Mouse (Mus musculus): Measurements from ENCODE around the gene Clstn1. TPM values are rescaled to one million over a fixed set of nuclear protein-coding genes. Genes with fewer than 3 reads are reported as not detected.
A peak's percentile ranks its signal among the peaks of the same experiment; 100 is the strongest.

Clstn1 gene
- polyA plus RNA-seq, 1 experiment from 2014 or later: 38.9 TPM

GRCm38 (mm10) chr4:149600130-149600529, 13.9 kb downstream of the Clstn1 start:
- H3K4me3 ChIP-seq: no peak overlapping the region
- no peak overlapping the region for H3K9ac ChIP-seq
- H3K9me3 ChIP-seq (replicated peaks): peaks cover 3% of the 10 kb centered on the region; the same call in 1 of the 2 replicates
- ATAC-seq (ENCODE audit: insufficient number of reproducible peaks, low FRiP score): no peak
- H3K27me3 ChIP-seq (replicated peaks): peaks cover 5% of the 10 kb centered on the region; the same call in 1 of the 2 replicates
- no peak overlapping the region for H3K4me2 ChIP-seq
- H3K4me1 ChIP-seq (replicated peaks): peaks cover 23% of the 10 kb centered on the region
- 73% methylated on average over 4 of the region's 4 CpGs for WGBS
- no peak overlapping the region for H3K27ac ChIP-seq (ENCODE audit: poor library complexity, severe bottlenecking)
- H3K36me3 ChIP-seq: no peaks in the 10 kb centered on the region

- H3K9ac ChIP-seq: no peak overlapping the region
- peaks cover 23% of the 10 kb centered on the region for H3K4me1 ChIP-seq (replicated peaks)
- peak overlapping the region; percentile 23; the same call in 1 of the 2 replicates for H3K4me2 ChIP-seq
- peaks cover 15% of the 10 kb centered on the region; the same call in 1 of the 2 replicates for H3K27me3 ChIP-seq (replicated peaks)
- no peaks in the 10 kb centered on the region for H3K36me3 ChIP-seq
- no peak overlapping the region for H3K27ac ChIP-seq (ENCODE audit: poor library complexity, severe bottlenecking)
- H3K4me3 ChIP-seq: no peak overlapping the region
- 20% methylated on average over 4 of the region's 4 CpGs for WGBS
- peaks cover 3% of the 10 kb centered on the region; the same call in 1 of the 2 replicates for H3K9me3 ChIP-seq (replicated peaks)
- 0 out of 2 replicates have a peak, but pooled peaks have one; percentile 19 for ATAC-seq (ENCODE audit: insufficient number of reproducible peaks, low FRiP score)
Measured at GRCm38 (mm10) chr4:149601484-149601883, 15.2 kb downstream of the Clstn1 start.

DNA sequence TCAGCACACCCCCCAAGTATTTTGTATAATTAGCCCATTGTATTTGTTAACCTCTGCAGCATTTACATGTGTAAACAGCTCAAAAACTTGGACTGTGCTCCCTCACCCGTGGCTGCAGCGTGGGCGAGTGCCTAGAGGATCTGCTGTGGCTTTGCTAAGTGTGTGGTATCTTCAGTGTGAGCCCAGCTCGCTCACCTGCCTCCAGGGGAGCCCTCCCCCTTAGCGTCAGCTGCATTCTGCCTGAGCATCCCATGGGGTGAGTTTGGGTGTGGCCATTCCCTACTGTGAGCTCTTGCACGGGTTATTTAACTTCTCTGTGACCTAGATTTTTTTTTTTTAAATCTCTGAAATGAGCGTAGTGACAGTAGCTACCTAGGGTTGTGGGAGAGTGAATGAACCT, 16.0 kb downstream of the Clstn1 start:
- Histone ChIP-seq H3K4me1 (replicated peaks) (peaks cover 30% of the 10 kb centered on the region), H3K4me2 (no peak overlapping the region), H3K36me3 (no peaks in the 10 kb centered on the region), H3K4me3 (no peak overlapping the region), H3K27ac (ENCODE audit: poor library complexity, severe bottlenecking) (no peak overlapping the region), H3K9ac (no peak overlapping the region), H3K27me3 (replicated peaks) (peaks cover 15% of the 10 kb centered on the region; the same call in 1 of the 2 replicates), H3K9me3 (replicated peaks) (peaks cover 3% of the 10 kb centered on the region; the same call in 1 of the 2 replicates)
- WGBS: 62% methylated on average over 7 of the region's 7 CpGs
- no peak for ATAC-seq (ENCODE audit: insufficient number of reproducible peaks, low FRiP score)

GRCm38 (mm10) chr4:149603860-149604259, 17.6 kb downstream of the Clstn1 start:
- peaks cover 15% of the 10 kb centered on the region; the same call in 1 of the 2 replicates for H3K27me3 ChIP-seq (replicated peaks)
- peaks cover 3% of the 10 kb centered on the region; the same call in 1 of the 2 replicates for H3K9me3 ChIP-seq (replicated peaks)
- WGBS: 57% methylated on average over 1 of the region's 1 CpGs
- H3K4me1 ChIP-seq (replicated peaks): peaks cover 43% of the 10 kb centered on the region
- no peak overlapping the region for H3K4me2 ChIP-seq
- no peaks in the 10 kb centered on the region for H3K36me3 ChIP-seq
- H3K4me3 ChIP-seq: no peak overlapping the region
- no peak for ATAC-seq (ENCODE audit: insufficient number of reproducible peaks, low FRiP score)
- no peak overlapping the region for H3K27ac ChIP-seq (ENCODE audit: poor library complexity, severe bottlenecking)
- H3K9ac ChIP-seq: no peak overlapping the region

- ATAC-seq (ENCODE audit: insufficient number of reproducible peaks, low FRiP score): no peak
- H3K4me1 ChIP-seq (replicated peaks): peaks cover 48% of the 10 kb centered on the region
- no peak overlapping the region for H3K9ac ChIP-seq
- H3K9me3 ChIP-seq (replicated peaks): peaks cover 3% of the 10 kb centered on the region; the same call in 1 of the 2 replicates
- 72% methylated on average over 3 of the region's 3 CpGs for WGBS
- no peak overlapping the region for H3K4me2 ChIP-seq
- no peaks in the 10 kb centered on the region for H3K36me3 ChIP-seq
- no peak overlapping the region for H3K4me3 ChIP-seq
- peaks cover 13% of the 10 kb centered on the region; the same call in 1 of the 2 replicates for H3K27me3 ChIP-seq (replicated peaks)
- H3K27ac ChIP-seq (ENCODE audit: poor library complexity, severe bottlenecking): no peak overlapping the region
Measured at GRCm38 (mm10) chr4:149604518-149604917, 18.2 kb downstream of the Clstn1 start.

GRCm38 (mm10) chr4:149606056-149606455, 19.8 kb downstream of the Clstn1 start:
- no peak overlapping the region for H3K4me2 ChIP-seq
- no peak overlapping the region for H3K27ac ChIP-seq (ENCODE audit: poor library complexity, severe bottlenecking)
- 72% methylated on average over 18 of the region's 18 CpGs for WGBS
- no peak overlapping the region for H3K9ac ChIP-seq
- ATAC-seq (ENCODE audit: insufficient number of reproducible peaks, low FRiP score): no peak
- H3K36me3 ChIP-seq: no peaks in the 10 kb centered on the region
- peaks cover 3% of the 10 kb centered on the region; the same call in 1 of the 2 replicates for H3K9me3 ChIP-seq (replicated peaks)
- H3K4me1 ChIP-seq (replicated peaks): peaks cover 40% of the 10 kb centered on the region
- H3K27me3 ChIP-seq (replicated peaks): peaks cover 12% of the 10 kb centered on the region; the same call in 1 of the 2 replicates
- H3K4me3 ChIP-seq: no peak overlapping the region

DNA sequence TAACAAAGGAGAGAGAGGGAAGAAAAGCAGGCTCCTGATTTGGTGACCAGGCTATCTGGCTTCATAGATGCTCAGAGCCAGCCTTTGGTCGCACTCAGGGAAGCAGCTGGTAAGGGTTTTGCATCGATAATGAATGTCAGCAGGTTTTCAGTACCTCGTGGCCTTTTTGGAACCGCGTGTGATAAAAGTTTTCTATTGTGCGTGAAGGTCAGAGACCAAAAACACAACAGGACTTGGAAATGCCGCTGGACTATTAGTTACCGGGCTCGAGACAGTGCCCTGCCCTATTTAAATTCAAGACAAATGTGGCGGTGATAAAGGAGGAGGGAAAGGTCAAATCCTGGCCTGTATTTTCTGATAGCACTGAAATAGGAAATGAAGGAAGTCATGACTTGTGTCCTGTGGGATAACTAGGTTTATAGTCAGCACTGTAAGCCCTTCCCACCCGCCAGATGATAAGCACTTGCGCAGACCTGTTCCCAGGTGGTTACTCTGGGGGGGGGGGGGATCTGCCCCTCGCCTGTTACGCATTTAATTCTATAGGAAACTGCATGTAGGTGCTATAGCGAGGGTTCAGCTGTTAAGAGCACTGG, 20.6 kb downstream of the Clstn1 start:
- H3K27ac ChIP-seq (ENCODE audit: poor library complexity, severe bottlenecking): no peak overlapping the region
- H3K4me1 ChIP-seq (replicated peaks): peaks cover 34% of the 10 kb centered on the region
- no peak overlapping the region for H3K9ac ChIP-seq
- WGBS: 42% methylated on average over 15 of the region's 15 CpGs
- peaks cover 3% of the 10 kb centered on the region; the same call in 1 of the 2 replicates for H3K9me3 ChIP-seq (replicated peaks)
- H3K27me3 ChIP-seq (replicated peaks): peaks cover 12% of the 10 kb centered on the region; the same call in 1 of the 2 replicates
- H3K4me2 ChIP-seq: peak overlapping the region; percentile 6; the same call in 1 of the 2 replicates
- no peak for ATAC-seq (ENCODE audit: insufficient number of reproducible peaks, low FRiP score)
- H3K4me3 ChIP-seq: no peak overlapping the region
- no peaks in the 10 kb centered on the region for H3K36me3 ChIP-seq

GRCm38 (mm10) chr4:149607591-149608308, 21.5 kb downstream of the Clstn1 start:
- peak; percentile 43; the same call in 1 of the 2 replicates for ATAC-seq (ENCODE audit: insufficient number of reproducible peaks, low FRiP score)
- H3K9me3 ChIP-seq (replicated peaks): peaks cover 3% of the 10 kb centered on the region; the same call in 1 of the 2 replicates
- H3K4me2 ChIP-seq: no peak overlapping the region
- H3K27me3 ChIP-seq (replicated peaks): peaks cover 12% of the 10 kb centered on the region; the same call in 1 of the 2 replicates
- no peaks in the 10 kb centered on the region for H3K36me3 ChIP-seq
- no peak overlapping the region for H3K9ac ChIP-seq
- 38% methylated on average over 20 of the region's 20 CpGs for WGBS
- H3K4me1 ChIP-seq (replicated peaks): peaks cover 27% of the 10 kb centered on the region
- no peak overlapping the region for H3K27ac ChIP-seq (ENCODE audit: poor library complexity, severe bottlenecking)
- no peak overlapping the region for H3K4me3 ChIP-seq

DNA sequence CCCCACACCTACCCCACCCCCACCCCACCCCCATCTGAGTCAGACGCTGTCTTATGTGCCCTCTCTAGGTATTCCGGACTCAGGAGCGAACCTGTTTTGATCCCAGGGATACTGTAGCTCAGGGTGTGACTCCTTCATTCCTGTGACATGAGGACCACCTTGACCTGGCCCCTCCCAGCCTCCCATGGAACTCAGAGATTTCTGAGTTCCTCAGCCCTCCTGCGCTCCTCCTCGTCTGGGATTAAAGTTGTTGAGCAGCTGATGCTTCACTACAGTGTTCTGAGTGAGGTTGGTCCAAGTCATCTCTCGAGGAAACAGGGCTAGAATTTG, 22.0 kb downstream of the Clstn1 start:
- Histone ChIP-seq H3K9ac (no peak overlapping the region), H3K4me1 (replicated peaks) (peaks cover 26% of the 10 kb centered on the region), H3K9me3 (replicated peaks) (peaks cover 3% of the 10 kb centered on the region; the same call in 1 of the 2 replicates), H3K27ac (ENCODE audit: poor library complexity, severe bottlenecking) (no peak overlapping the region), H3K4me3 (no peak overlapping the region), H3K4me2 (no peak overlapping the region), H3K36me3 (no peaks in the 10 kb centered on the region), H3K27me3 (replicated peaks) (peaks cover 12% of the 10 kb centered on the region; the same call in 1 of the 2 replicates)
- ATAC-seq (ENCODE audit: insufficient number of reproducible peaks, low FRiP score): no peak
- WGBS: 83% methylated on average over 6 of the region's 6 CpGs

- Histone ChIP-seq H3K4me3 (no peak overlapping the region), H3K27ac (ENCODE audit: poor library complexity, severe bottlenecking) (no peak overlapping the region)
- WGBS: 62% methylated on average over 8 of the region's 8 CpGs
Measured at GRCm38 (mm10) chr4:149609256-149610025, 23.2 kb downstream of the Clstn1 start.

More at GRCm38 (mm10) chr4:149609256-149610025, 23.2 kb downstream of the Clstn1 start:
- no peaks in the 10 kb centered on the region for H3K36me3 ChIP-seq
- H3K27me3 ChIP-seq (replicated peaks): peaks cover 12% of the 10 kb centered on the region; the same call in 1 of the 2 replicates
- H3K4me2 ChIP-seq: no peak overlapping the region
- peaks cover 4% of the 10 kb centered on the region; the same call in 1 of the 2 replicates for H3K9me3 ChIP-seq (replicated peaks)
- no peak overlapping the region for H3K9ac ChIP-seq
- no peak for ATAC-seq (ENCODE audit: insufficient number of reproducible peaks, low FRiP score)
- peaks cover 26% of the 10 kb centered on the region for H3K4me1 ChIP-seq (replicated peaks)

Data from heart, embryonic 12.5 days (tissue).